Mouse (Mus musculus) neural tube, embryonic 10.5 days (tissue): Measurements from ENCODE around the gene Atp8a2.
"Not testable (repeated sequence)": the region's sequence is repeated elsewhere in the genome, so short reads cannot be mapped to it uniquely, and the experiment has no call there.

ENCODE experiments used
- DNase-seq: peaks from one replicate; pipeline ENCODE4 v3.0.0-alpha.2; 2017; ENCODE audit warnings: low spot score; ENCODE audit errors: extremely low spot score

The Atp8a2 gene

GRCm38 (mm10) chr14:60027139-60027538, 169.8 kb downstream of the Atp8a2 start:
- DNase-seq, result no peak

- DNase-seq, result no peak
Observed at GRCm38 (mm10) chr14:60026647-60027046, 170.3 kb downstream of the Atp8a2 start.

- peak; percentile 87 for DNase-seq
Observed at GRCm38 (mm10) chr14:60015891-60016290, 181.1 kb downstream of the Atp8a2 start.

GRCm38 (mm10) chr14:60001801-60002200, 195.2 kb downstream of the Atp8a2 start:
- DNase-seq, result no peak

- DNase-seq, result no peak
Observed at GRCm38 (mm10) chr14:59988860-59989259, 208.1 kb downstream of the Atp8a2 start.

GRCm38 (mm10) chr14:59987975-59988374, 209.0 kb downstream of the Atp8a2 start:
- DNase-seq, result no peak

- no peak for DNase-seq
Observed at GRCm38 (mm10) chr14:59978007-59978406, 219.0 kb downstream of the Atp8a2 start.

- DNase-seq, result no peak
Observed at GRCm38 (mm10) chr14:59971221-59971730, 225.7 kb downstream of the Atp8a2 start.

GRCm38 (mm10) chr14:59969485-59970134, 227.4 kb downstream of the Atp8a2 start:
- DNase-seq, result no peak

- DNase-seq, result no peak
Observed at GRCm38 (mm10) chr14:59967847-59968550, 229.0 kb downstream of the Atp8a2 start.

- no peak for DNase-seq
Observed at GRCm38 (mm10) chr14:59966981-59967380, 230.0 kb downstream of the Atp8a2 start.

- DNase-seq, result no peak
Observed at GRCm38 (mm10) chr14:59964569-59964968, 232.4 kb downstream of the Atp8a2 start.

GRCm38 (mm10) chr14:59960961-59961360, 236.0 kb downstream of the Atp8a2 start:
- no peak for DNase-seq

GRCm38 (mm10) chr14:59960214-59960890, 236.6 kb downstream of the Atp8a2 start:
- no peak for DNase-seq

- no peak for DNase-seq
Observed at GRCm38 (mm10) chr14:59959723-59960122, 237.3 kb downstream of the Atp8a2 start.

GRCm38 (mm10) chr14:59949983-59950382, 247.0 kb downstream of the Atp8a2 start:
- DNase-seq, result no peak

GRCm38 (mm10) chr14:59942864-59943611, 253.9 kb downstream of the Atp8a2 start:
- DNase-seq, result peak; percentile 79

GRCm38 (mm10) chr14:59942199-59942598, 254.8 kb downstream of the Atp8a2 start:
- no peak for DNase-seq

GRCm38 (mm10) chr14:59932355-59932754, 264.6 kb downstream of the Atp8a2 start:
- DNase-seq, result no peak

- DNase-seq, result no peak
Observed at GRCm38 (mm10) chr14:59931412-59932058, 265.4 kb downstream of the Atp8a2 start.

- not testable (repeated sequence) for DNase-seq
Observed at GRCm38 (mm10) chr14:59929190-59929589, 267.8 kb downstream of the Atp8a2 start.
